Mouse (Mus musculus) liver, embryonic 13.5 days (tissue): Measurements from ENCODE around the gene Brd3. TPM values are rescaled to one million over a fixed set of nuclear protein-coding genes. Genes with fewer than 3 reads are reported as not detected.
A peak's percentile ranks its signal among the peaks of the same experiment; 100 is the strongest.

Experiments used
- ATAC-seq: fragments of 200-750 bp; cut with Nextera tagmentation; 2 replicates; pipeline ENCODE4 v1.8.0; 2017; ENCODE audit warnings: low read depth, mild to moderate bottlenecking, moderate number of reproducible peaks, moderate library complexity
- DNase-seq: peaks from one replicate; pipeline ENCODE4 v3.0.0; 2022
- H3K27ac ChIP-seq: fragments of 300-500 bp; sonication (generic); 2 replicates; pipeline ENCODE4 v1.5.1; 2015; ENCODE audit warnings: moderate library complexity, mild to moderate bottlenecking, inconsistent platforms
- H3K27me3 ChIP-seq: fragments of 300-500 bp; sonication (generic); 2 replicates; pipeline ENCODE4 v1.6.1; 2015; ENCODE audit warnings: mild to moderate bottlenecking, inconsistent platforms
- H3K36me3 ChIP-seq: fragments of 300-500 bp; sonication (generic); 2 replicates; pipeline ENCODE4 v1.6.1; 2015; ENCODE audit warnings: mild to moderate bottlenecking, inconsistent platforms
- H3K4me1 ChIP-seq: fragments of 300-500 bp; sonication (generic); replicated peaks from 2 replicates; pipeline ENCODE4 v1.6.1; 2015; ENCODE audit warnings: inconsistent platforms
- H3K4me2 ChIP-seq: fragments of 300-500 bp; sonication (generic); 2 replicates; pipeline ENCODE4 v1.6.1; 2015; ENCODE audit warnings: inconsistent platforms, mild to moderate bottlenecking, moderate library complexity
- H3K4me3 ChIP-seq: fragments of 300-500 bp; sonication (generic); replicated peaks from 2 replicates; pipeline ENCODE4 v1.5.1; 2015; ENCODE audit warnings: mild to moderate bottlenecking, inconsistent platforms
- H3K9ac ChIP-seq: fragments of 300-500 bp; sonication (generic); 2 replicates; pipeline ENCODE4 v1.6.1; 2015; ENCODE audit warnings: mild to moderate bottlenecking, inconsistent platforms
- H3K9me3 ChIP-seq: fragments of 300-500 bp; sonication (generic); replicated peaks from 2 replicates; pipeline ENCODE4 v1.6.1; 2016; ENCODE audit warnings: inconsistent platforms
- WGBS: fragments of 180-500 bp; shearing (Covaris S2); methylation state at CpG from one replicate; pipeline ENCODE4 v1.1.7; 2015; ENCODE audit not compliant: insufficient replicate concordance; 5-methylcytosine and 5-hydroxymethylcytosine counted together
- polyA plus RNA-seq: library from polyadenylated mRNA; unstranded; fragments of >200 nt; fragmentation: Nextera tagmentation; extraction: Ambion mirVana; gene quantifications from 2 replicates; pipeline ENCODE4 v1.2.1, GENCODE M21; 2015

Gene Brd3
- polyA plus RNA-seq, 1 experiment from 2014 or later, result 25.0 TPM

DNA sequence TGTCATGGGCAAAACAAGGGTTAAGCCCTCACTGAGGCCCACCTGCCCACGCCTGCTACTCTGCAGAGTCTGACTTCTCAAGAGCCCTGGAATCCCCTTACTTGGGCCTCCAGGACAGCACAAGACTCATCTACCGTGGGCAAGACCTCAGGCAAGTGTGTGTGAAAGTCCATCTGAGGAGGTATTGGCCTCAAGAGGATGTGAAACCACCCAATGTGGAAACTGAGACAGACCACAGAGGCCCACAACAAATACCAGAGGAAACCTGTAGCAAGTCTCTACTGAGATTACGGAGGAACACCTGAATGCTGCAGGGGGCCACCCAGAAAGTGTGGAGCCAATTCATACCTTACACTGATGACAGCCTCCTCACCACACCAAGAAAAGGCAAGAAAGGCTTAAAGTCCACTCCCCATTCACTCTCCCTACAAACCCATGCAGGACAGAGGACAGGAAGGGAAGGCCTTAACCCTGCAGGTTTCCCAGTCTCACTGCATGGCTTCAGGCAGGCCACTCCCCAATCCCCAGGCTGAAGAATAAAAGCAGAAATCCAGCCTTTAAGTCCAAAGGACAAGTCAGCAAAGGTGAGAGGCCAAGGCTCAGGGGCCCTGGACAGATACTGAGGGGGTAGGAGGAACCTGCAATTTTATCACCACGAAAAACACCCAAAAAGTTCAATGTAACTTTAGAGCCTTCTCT, 38.0 kb downstream of the Brd3 start:
- Histone ChIP-seq H3K4me2 (peak overlapping the region; percentile 87), H3K9me3 (no peaks in the 10 kb centered on the region), H3K4me1 (peaks cover 84% of the 10 kb centered on the region), H3K27ac (peak overlapping the region; percentile 92), H3K27me3 (no peaks in the 10 kb centered on the region), H3K36me3 (peaks cover 65% of the 10 kb centered on the region), H3K9ac (peak overlapping the region; percentile 90), H3K4me3 (0 out of 2 replicates have a peak overlapping the region, but pooled peaks have one; percentile 1)
- DNase-seq, result no peak
- WGBS, result 54% methylated on average over 4 of the region's 4 CpGs
- ATAC-seq, result no peak

DNA sequence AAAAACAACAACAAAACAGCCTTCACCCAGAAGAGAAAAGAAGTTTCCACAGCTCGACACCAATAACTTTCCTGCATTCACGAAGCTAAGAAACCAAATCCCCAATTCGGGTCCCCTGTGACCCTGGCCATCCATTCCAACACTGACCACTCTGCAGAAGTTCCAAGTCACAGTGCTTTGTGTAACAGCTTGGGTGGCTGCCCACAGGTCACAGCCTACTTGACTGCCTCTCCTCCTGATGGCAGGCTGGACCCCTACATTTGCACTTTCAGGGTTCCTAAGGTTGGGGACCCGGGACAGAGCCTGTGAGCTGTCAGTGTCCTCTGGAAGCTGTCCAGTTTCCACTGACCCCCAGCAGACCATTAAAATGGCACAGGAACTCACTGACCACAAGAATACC, 44.6 kb downstream of the Brd3 start:
- Histone ChIP-seq H3K27ac (no peak overlapping the region), H3K4me2 (no peak overlapping the region), H3K9ac (no peak overlapping the region), H3K9me3 (no peaks in the 10 kb centered on the region), H3K4me1 (peaks cover 32% of the 10 kb centered on the region), H3K4me3 (no peak overlapping the region), H3K27me3 (no peaks in the 10 kb centered on the region), H3K36me3 (peaks cover 93% of the 10 kb centered on the region)
- 76% methylated on average over 4 of the region's 4 CpGs for WGBS
- ATAC-seq (no peak), DNase-seq (no peak)

DNA sequence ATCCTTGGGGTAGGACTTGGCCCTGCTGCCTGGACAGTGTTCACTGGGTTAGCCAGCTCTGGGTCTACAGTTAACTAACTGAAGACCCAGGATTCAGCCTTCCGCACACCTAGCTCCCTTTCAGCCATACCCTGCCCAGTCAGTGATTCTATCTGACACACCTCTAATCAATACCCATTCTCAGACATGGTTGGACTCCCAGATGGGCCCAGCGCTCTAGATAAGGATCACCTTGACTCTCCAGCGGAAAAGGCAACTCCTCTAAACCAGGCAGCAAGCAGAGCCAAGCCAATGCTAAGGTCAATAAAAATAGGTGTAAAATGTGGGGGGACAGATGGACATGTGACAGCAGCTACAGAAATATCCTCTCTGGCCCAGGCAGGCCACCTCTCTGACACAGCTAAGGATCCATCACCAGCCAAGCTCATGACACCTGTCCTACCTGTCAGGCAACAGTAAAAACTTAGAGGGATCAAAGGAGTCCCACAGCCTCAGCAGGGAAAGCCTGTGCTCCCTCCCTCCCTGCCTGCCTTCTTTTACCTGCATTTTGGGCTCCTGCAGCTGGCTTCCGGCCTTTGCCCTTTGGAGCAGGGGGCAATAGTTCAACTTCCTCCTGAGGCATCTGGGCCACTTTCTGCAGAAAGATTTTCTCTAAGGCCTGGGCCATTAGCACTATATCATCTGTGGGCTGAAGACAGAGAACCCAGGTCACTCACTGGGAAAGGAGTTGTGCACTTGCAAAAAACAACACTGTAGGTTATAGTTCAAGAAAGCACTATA, 45.4 kb downstream of the Brd3 start:
- H3K4me2 ChIP-seq, result no peak overlapping the region
- H3K9me3 ChIP-seq, result no peaks in the 10 kb centered on the region
- H3K27ac ChIP-seq, result no peak overlapping the region
- no peak for ATAC-seq
- H3K27me3 ChIP-seq, result no peaks in the 10 kb centered on the region
- peaks cover 99% of the 10 kb centered on the region for H3K36me3 ChIP-seq
- no peak for DNase-seq
- no peak overlapping the region for H3K4me3 ChIP-seq
- no peak overlapping the region for H3K9ac ChIP-seq
- WGBS, result 76% methylated on average over 4 of the region's 4 CpGs
- H3K4me1 ChIP-seq, result peaks cover 25% of the 10 kb centered on the region

DNA sequence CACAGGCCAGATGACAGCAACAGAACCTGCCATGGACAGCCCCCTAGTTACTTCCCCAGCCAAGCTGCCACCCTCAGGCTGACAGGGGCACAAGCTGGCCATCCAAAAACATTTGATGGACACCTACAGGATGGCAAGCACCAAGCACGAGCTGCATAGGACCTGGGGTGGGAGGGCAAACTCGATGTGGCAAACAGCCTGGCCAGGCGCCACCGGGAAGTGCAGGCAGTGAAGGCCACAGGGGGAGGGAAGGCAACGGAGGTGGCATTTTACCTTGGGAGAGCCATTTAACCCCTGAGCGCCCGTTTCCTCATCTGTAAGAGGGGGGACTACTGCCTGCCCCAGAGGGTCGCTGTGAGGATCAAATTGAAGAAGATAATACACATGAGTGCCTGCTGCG, 46.8 kb downstream of the Brd3 start:
- 74% methylated on average over 9 of the region's 9 CpGs for whole genome bisulfite sequencing
- Histone ChIP-seq H3K9me3 (no peaks in the 10 kb centered on the region), H3K9ac (no peak overlapping the region), H3K27ac (no peak overlapping the region), H3K4me2 (no peak overlapping the region), H3K4me3 (no peak overlapping the region), H3K27me3 (no peaks in the 10 kb centered on the region), H3K4me1 (peaks cover 14% of the 10 kb centered on the region; the same call in 1 of the 2 replicates), H3K36me3 (peaks cover 99% of the 10 kb centered on the region)
- ATAC-seq, result no peak
- no peak for DNase-seq

DNA sequence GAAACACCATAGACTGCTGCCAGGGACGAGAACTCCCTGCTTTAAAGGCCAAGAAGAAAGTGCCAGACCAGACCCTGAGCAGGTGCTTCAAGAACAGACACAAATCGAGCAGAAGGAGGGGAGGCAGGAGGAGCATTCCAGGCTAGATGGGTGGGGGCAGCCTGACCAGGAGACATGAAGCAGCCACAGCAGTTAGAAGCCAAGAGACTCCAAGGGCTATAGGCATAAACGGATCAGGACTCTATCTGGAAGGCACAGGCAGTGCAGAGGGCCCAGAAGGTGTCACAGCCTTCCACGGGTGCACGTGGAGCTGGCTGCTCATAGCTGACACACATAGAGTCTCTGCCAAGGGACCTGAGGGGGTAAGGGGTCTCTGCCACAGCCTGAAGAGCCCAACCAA, 47.3 kb downstream of the Brd3 start:
- no peak for DNase-seq

DNA sequence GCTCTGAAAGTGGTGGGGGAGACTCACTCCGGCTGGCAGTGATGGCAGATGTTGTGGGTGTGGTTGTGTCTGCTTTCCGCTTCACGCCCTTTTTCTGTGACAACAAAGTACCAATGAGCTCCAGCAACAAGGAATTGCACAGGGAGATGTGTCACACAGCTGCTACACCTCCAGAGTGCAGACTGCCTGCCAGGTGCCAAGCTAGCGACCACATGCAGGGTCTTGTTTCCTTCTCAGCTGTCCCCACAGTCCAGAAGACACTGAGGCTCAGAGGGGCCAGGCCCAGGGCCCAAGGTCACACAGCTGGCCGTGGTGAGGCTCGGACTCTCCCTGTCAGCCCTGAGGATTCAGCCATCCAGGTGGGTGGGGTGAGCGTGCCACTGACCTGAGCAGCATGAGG, 47.7 kb downstream of the Brd3 start:
- no peak for ATAC-seq
- Histone ChIP-seq H3K9ac (no peak overlapping the region), H3K36me3 (peaks cover 100% of the 10 kb centered on the region), H3K27ac (no peak overlapping the region), H3K4me1 (peaks cover 13% of the 10 kb centered on the region; the same call in 1 of the 2 replicates), H3K4me3 (no peak overlapping the region), H3K9me3 (no peaks in the 10 kb centered on the region), H3K4me2 (no peak overlapping the region), H3K27me3 (no peaks in the 10 kb centered on the region)
- 84% methylated on average over 7 of the region's 7 CpGs for WGBS
- DNase-seq, result no peak

More for the DNA sequence above, 47.3 kb downstream of the Brd3 start:
- Histone ChIP-seq H3K4me2 (no peak overlapping the region), H3K4me3 (no peak overlapping the region), H3K4me1 (peaks cover 13% of the 10 kb centered on the region; the same call in 1 of the 2 replicates), H3K27me3 (no peaks in the 10 kb centered on the region), H3K9me3 (no peaks in the 10 kb centered on the region), H3K9ac (no peak overlapping the region), H3K36me3 (peaks cover 100% of the 10 kb centered on the region), H3K27ac (no peak overlapping the region)
- ATAC-seq, result no peak
- WGBS, result 77% methylated on average over 5 of the region's 5 CpGs

DNA sequence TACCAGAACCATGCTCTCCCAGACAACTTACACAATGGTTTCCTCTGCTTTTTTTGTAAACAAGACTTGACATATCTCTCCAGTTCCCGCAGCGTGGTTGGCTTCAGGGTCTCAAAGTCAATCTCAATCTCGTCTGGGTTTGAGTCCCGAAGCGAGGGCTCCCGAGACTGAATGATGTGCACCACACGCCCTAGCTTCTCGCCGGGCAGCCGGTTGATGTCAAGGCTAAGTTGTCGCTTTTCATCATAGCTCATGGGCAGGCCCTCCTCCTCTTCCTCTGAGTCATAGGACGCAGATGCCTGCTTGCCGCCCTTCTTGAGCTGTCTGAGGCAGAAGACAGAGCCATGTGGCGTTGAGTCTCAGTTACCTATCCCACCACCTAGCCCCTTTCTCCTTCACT, 57.2 kb downstream of the Brd3 start:
- no peaks in the 10 kb centered on the region for H3K27me3 ChIP-seq
- H3K4me3 ChIP-seq, result no peak overlapping the region
- H3K9ac ChIP-seq, result no peak overlapping the region
- no peaks in the 10 kb centered on the region for H3K4me1 ChIP-seq
- no peak for DNase-seq
- H3K4me2 ChIP-seq, result no peak overlapping the region
- H3K36me3 ChIP-seq, result peaks cover 97% of the 10 kb centered on the region
- ATAC-seq, result no peak
- no peak overlapping the region for H3K27ac ChIP-seq
- WGBS, result 90% methylated on average over 14 of the region's 14 CpGs
- H3K9me3 ChIP-seq, result no peaks in the 10 kb centered on the region

DNA sequence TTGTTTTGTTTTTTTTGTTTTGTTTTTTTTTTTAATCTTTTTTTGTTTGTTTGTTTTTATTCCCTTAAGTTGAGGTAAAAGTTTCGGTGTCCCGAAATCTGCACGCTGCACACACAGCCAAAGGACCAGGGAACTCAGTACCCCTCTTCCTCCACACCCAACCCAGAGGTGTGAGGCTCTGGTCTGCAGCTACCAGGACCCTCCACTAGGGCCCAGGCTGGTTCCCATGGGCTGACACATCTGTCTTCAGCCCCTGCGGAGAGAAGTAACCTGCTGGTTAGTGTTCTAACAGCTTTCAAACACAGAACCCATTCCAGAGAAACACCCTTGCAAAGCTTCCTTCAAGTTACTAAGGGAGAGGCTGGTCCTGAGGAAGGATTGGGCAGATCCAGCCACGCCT, 59.7 kb downstream of the Brd3 start:
- peaks cover 8% of the 10 kb centered on the region for H3K4me1 ChIP-seq
- no peak overlapping the region for H3K4me2 ChIP-seq
- peaks cover 83% of the 10 kb centered on the region for H3K36me3 ChIP-seq
- H3K9me3 ChIP-seq, result no peaks in the 10 kb centered on the region
- no peak overlapping the region for H3K27ac ChIP-seq
- WGBS, result 86% methylated on average over 5 of the region's 5 CpGs
- ATAC-seq (no peak), DNase-seq (no peak)
- no peaks in the 10 kb centered on the region for H3K27me3 ChIP-seq
- H3K4me3 ChIP-seq, result no peak overlapping the region
- no peak overlapping the region for H3K9ac ChIP-seq

DNA sequence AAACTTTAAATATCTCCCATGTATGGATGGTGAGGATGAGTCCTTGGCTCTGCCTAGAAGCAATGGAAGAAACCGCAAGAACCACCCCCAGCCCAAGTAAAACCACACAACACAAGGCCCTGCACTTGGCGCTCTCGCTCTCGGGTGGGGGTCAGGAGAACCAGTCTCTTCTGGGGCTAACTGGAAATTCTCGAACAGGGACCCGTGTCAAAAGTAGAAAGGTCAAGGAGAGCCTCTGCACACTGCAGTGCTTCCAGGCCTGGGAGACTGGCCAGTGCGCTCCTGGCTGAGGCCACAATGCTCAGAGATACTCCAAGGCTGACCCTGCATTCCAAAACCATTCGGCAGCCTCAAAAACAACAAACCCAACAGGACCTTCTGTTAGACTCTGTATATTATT, 60.6 kb downstream of the Brd3 start:
- Histone ChIP-seq H3K27ac (no peak overlapping the region), H3K4me2 (no peak overlapping the region), H3K9ac (no peak overlapping the region), H3K4me3 (no peak overlapping the region), H3K36me3 (peaks cover 73% of the 10 kb centered on the region), H3K9me3 (no peaks in the 10 kb centered on the region), H3K4me1 (peaks cover 17% of the 10 kb centered on the region), H3K27me3 (no peaks in the 10 kb centered on the region)
- 85% methylated on average over 8 of the region's 8 CpGs for WGBS
- no peak for ATAC-seq
- no peak for DNase-seq

DNA sequence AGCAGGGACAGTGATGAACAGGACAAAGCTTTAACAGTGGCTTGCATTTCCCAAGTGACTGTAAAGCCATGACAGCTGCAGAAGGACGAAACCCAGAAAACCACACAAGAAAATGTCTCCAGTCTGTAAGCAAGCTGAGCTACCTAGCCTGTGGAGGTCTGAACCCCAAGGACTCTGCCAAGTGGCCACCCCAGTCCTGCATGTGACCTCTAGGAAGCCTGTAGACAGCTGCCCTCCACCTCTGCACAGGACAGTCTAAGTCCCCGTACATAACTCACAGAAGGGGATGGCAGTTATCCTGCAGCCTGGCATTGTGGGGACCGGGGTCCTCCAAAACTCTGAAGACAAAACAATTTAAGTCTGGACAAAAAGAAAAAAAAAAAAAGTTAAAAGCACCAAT, 61.6 kb downstream of the Brd3 start:
- Histone ChIP-seq H3K27me3 (no peaks in the 10 kb centered on the region), H3K4me1 (peaks cover 19% of the 10 kb centered on the region), H3K27ac (no peak overlapping the region), H3K4me3 (no peak overlapping the region), H3K9ac (no peak overlapping the region), H3K9me3 (no peaks in the 10 kb centered on the region), H3K4me2 (no peak overlapping the region), H3K36me3 (peaks cover 64% of the 10 kb centered on the region)
- 85% methylated on average over 3 of the region's 3 CpGs for whole genome bisulfite sequencing
- DNase-seq (no peak), ATAC-seq (no peak)

DNA sequence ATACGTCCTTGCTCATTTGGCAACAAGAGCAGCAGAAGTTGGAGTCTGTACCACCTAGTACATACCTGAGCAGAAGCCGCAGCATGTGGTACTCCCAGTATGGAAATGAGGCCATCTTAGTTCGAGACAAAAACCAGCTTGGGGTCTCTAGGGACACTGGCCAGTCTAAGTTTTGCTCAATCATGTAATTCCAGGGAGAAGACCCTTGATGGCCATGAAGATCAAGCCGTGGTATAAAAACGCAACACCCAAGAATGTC, 64.1 kb downstream of the Brd3 start:
- no peak overlapping the region for H3K9ac ChIP-seq
- no peak overlapping the region for H3K27ac ChIP-seq
- H3K4me3 ChIP-seq, result no peak overlapping the region
- peaks cover 39% of the 10 kb centered on the region for H3K36me3 ChIP-seq
- H3K4me2 ChIP-seq, result peak overlapping the region; percentile 91
- WGBS, result 84% methylated on average over 5 of the region's 5 CpGs
- H3K4me1 ChIP-seq, result peaks cover 24% of the 10 kb centered on the region
- ATAC-seq, result no peak
- H3K27me3 ChIP-seq, result no peaks in the 10 kb centered on the region
- no peak for DNase-seq
- H3K9me3 ChIP-seq, result no peaks in the 10 kb centered on the region
